Mouse (Mus musculus): Measurements from ENCODE around the gene Smc1b.

Gene Smc1b

DNA sequence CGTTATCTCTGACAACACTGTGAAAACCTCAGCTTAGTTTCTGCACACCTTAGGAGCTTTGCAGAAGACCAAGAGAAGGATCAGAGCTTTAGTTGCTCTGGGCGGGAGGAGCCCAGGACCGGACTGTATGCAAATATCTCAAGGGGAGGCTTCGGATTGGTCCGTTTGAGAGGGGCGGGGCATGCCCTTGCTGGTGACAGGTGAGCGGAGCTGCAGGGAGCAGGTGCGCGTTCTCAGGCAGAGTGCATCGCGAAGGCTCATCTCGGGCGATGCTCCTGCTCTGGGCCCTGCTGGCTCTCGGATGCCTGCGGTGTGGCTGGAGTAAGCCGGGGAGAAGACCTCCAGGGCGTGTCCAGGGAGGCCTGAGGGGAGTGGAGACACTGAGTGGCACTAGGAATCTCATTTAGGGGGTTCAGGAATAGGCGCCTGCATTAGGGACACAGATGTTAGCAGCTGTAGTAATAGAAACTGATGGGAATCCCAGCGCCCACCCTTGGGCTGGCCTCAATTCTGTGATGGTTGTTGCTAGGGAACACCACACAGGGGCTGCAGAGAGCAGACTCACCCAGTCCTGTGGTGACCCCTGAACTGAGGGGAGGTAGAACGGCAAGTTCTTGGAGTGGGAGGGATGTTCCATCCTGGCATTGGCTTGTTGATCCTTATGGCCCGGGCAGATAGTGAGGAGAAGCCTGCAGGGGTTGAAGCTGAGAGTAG, 114.7 kb downstream of the Smc1b start, which contains the start of gene Upk3a:
TSS of gene Upk3a (plus strand) at position 191 of the 714 bp plus-strand sequence.
- peak; percentile 67 to 74 for DNase-seq

DNA sequence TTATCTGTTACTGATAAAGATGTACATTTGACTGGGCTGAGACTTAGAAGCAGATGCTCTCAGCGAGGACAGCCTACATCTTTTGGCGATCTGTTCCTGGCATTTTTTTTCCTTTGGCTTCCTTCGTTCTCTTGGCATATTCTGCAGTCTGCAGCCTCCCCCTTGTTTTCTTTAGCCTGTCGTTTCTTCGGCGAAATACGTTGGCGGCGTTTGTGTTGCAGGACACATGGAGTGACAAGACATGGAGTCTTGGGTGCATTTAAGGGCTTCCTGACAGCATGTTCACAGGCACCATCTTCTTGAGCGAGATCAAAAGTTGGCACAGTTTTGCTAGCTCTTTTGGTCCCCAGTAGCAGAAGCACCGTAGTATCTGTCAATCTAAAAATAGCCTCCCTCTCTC, 116.0 kb downstream of the Smc1b start:
- peak; percentile 54 to 67 for DNase-seq

Data from cerebellum, postnatal 10 days (tissue).